In genomic region chr2:151999669-152000290, GRCm38 (mm10) we compare ENCODE assay signal across 8 mouse cellular contexts. TPM values are rescaled to one million over a fixed set of nuclear protein-coding genes. Genes with fewer than 3 reads are reported as not detected.
A peak's percentile ranks its signal among the peaks of the same experiment; 100 is the strongest.
DNase-seq lines count a peak whose midpoint lies in the region; ATAC-seq and TF ChIP-seq lines count a peak whose summit lies in the region.

No protein-coding gene starts in this region.

- peaks cover 9% of the 10 kb centered on the region for H3K4me1 ChIP-seq in lung, embryonic 16.5 days (replicated peaks; ENCODE audit: control insufficient read depth, insufficient read depth, low read length)
- no peaks in the 10 kb centered on the region for H3K4me1 ChIP-seq in hindbrain, embryonic 11.5 days (replicated peaks; ENCODE audit: control insufficient read depth, insufficient read depth, low read length)

- no peaks in the 10 kb centered on the region for H3K36me3 ChIP-seq in lung, embryonic 16.5 days (ENCODE audit: control insufficient read depth, insufficient read depth, low read length)
- H3K36me3 ChIP-seq in hindbrain, embryonic 11.5 days (ENCODE audit: control insufficient read depth, insufficient read depth, low read length), result no peaks in the 10 kb centered on the region

- peak; percentile 21 for DNase-seq in gastrocnemius, adult 2 months
- no peak for DNase-seq in gastrocnemius, adult 8-10 months (ENCODE audit: low spot score in 2 of 2)
- peak; percentile 46 for DNase-seq in ES-CJ7 (ENCODE audit: low read depth, low spot score)
- peak; percentile 81 for DNase-seq in kidney, adult 9 months
- no peak for DNase-seq in thymus, postnatal 10 days (ENCODE audit: low spot score in 2 of 2)
- no peak for DNase-seq in Muller cell, postnatal 12 days (ENCODE audit: inconsistent ontology term)
- no peak for DNase-seq in hindbrain, embryonic 11.5 days (ENCODE audit: low spot score)

- no peak overlapping the region for H3K4me3 ChIP-seq in gastrocnemius, adult 2 months
- 0 out of 2 replicates have a peak overlapping the region, but pooled peaks have one; percentile 15 for H3K4me3 ChIP-seq in lung, embryonic 16.5 days (ENCODE audit: low read length)
- H3K4me3 ChIP-seq in hindbrain, embryonic 11.5 days (ENCODE audit: low read depth, low read length), result no peak overlapping the region

- no peak overlapping the region for H3K27ac ChIP-seq in gastrocnemius, adult 2 months
- H3K27ac ChIP-seq in lung, embryonic 16.5 days (ENCODE audit: low read length), result no peak overlapping the region
- no peak overlapping the region for H3K27ac ChIP-seq in hindbrain, embryonic 11.5 days (ENCODE audit: low read depth, low read length)

- intact Hi-C loops in gastrocnemius, adult 2 months (cut with DNase I), result no loop called here

- 12% methylated on average over 20 of the region's 20 CpGs for WGBS in lung, embryonic 16.5 days
- WGBS in hindbrain, embryonic 11.5 days, result 7% methylated on average over 20 of the region's 20 CpGs

- H3K9ac ChIP-seq in lung, embryonic 16.5 days (ENCODE audit: low read length), result 0 out of 2 replicates have a peak overlapping the region, but pooled peaks have one; percentile 11
- H3K9ac ChIP-seq in hindbrain, embryonic 11.5 days (ENCODE audit: low read depth, low read length), result no peak overlapping the region

- peak; percentile 50 for ATAC-seq in lung, embryonic 16.5 days (ENCODE audit: low read depth)
- ATAC-seq in hindbrain, embryonic 11.5 days (ENCODE audit: low FRiP score), result no peak

- peaks cover 13% of the 10 kb centered on the region for H3K27me3 ChIP-seq in lung, embryonic 16.5 days (ENCODE audit: control insufficient read depth, insufficient read depth, low read depth, low read length)
- peaks cover 26% of the 10 kb centered on the region for H3K27me3 ChIP-seq in hindbrain, embryonic 11.5 days (ENCODE audit: control insufficient read depth, insufficient read depth, low read length)

- H3K4me2 ChIP-seq in lung, embryonic 16.5 days (ENCODE audit: low read depth, low read length), result peak overlapping the region; percentile 35; the same call in 1 of the 2 replicates
- H3K4me2 ChIP-seq in hindbrain, embryonic 11.5 days (replicated peaks; ENCODE audit: low read depth, low read length), result no peak overlapping the region

- TF ChIP-seq CTCF in gastrocnemius, adult 2 months (IDR thresholded peaks at IDR 0.05), result no peak

- H3K9me3 ChIP-seq in lung, embryonic 16.5 days (ENCODE audit: control insufficient read depth, low read length), result no peaks in the 10 kb centered on the region
- H3K9me3 ChIP-seq in hindbrain, embryonic 11.5 days (ENCODE audit: control insufficient read depth, low read length), result no peaks in the 10 kb centered on the region

RNA-seq across cellular contexts. Expression of gene Slc52a3, which starts 3.5 kb away (rescaled TPM):
- total RNA-seq in gastrocnemius, adult 2 months (2021), result 1 to 10 TPM in 1 of 2 experiments, under 1 TPM in 1; 0.69 to 1.6 TPM
- under 1 TPM; 0.31 to 0.72 (median 0.57) TPM for total RNA-seq in gastrocnemius, adult 8-10 months (2022)
- polyA plus RNA-seq in lung, embryonic 16.5 days (2015; fragmentation: Nextera tagmentation; extraction: Ambion mirVana), result 4.7 and 5.9 TPM in 2 replicates
- polyA plus RNA-seq in hindbrain, embryonic 11.5 days (2014; fragmentation: Nextera tagmentation; extraction: Ambion mirVana), result 0.56 and 0.73 TPM in 2 replicates

RNA-seq across cellular contexts. Expression of gene Fam110a, which starts 19.8 kb away (rescaled TPM):
- 1 to 10 TPM; 1.8 to 2.6 TPM for total RNA-seq in gastrocnemius, adult 2 months (2021)
- total RNA-seq in gastrocnemius, adult 8-10 months (2022), result 1 to 10 TPM; 1.3 to 1.5 (median 1.4) TPM
- polyA plus RNA-seq in lung, embryonic 16.5 days (2015; fragmentation: Nextera tagmentation; extraction: Ambion mirVana), result 33.6 and 34.0 TPM in 2 replicates
- 87.1 and 87.5 TPM in 2 replicates for polyA plus RNA-seq in hindbrain, embryonic 11.5 days (2014; fragmentation: Nextera tagmentation; extraction: Ambion mirVana)

Comparison
In these comparisons a context has a peak if more than half of its experiments do, and no peak if none do; other contexts are left out.
1. DNase-seq: peak in gastrocnemius, adult 2 months (single experiment), ES-CJ7 (single experiment) and kidney, adult 9 months (single experiment); none in gastrocnemius, adult 8-10 months (0 of 2), thymus, postnatal 10 days (0 of 2), Muller cell, postnatal 12 days (single experiment) and hindbrain, embryonic 11.5 days (single experiment).